Mouse (Mus musculus) forebrain, embryonic 12.5 days (tissue): ENCODE results near the gene 1700001J03Rik. TPM values are rescaled to one million over a fixed set of nuclear protein-coding genes. Genes with fewer than 3 reads are reported as not detected.
A peak's percentile ranks its signal among the peaks of the same experiment; 100 is the strongest.
"Not testable (repeated sequence)": the region's sequence is repeated elsewhere in the genome, so short reads cannot be mapped to it uniquely, and the experiment has no call there.

ENCODE experiments used
- ATAC-seq: fragments of 200-750 bp; cut with Nextera tagmentation; 2 replicates; pipeline ENCODE4 v1.8.0; 2017; ENCODE audit warnings: moderate TSS enrichment; ENCODE audit not compliant: low FRiP score
- H3K27ac ChIP-seq: fragments of 300-500 bp; sonication (generic); 2 replicates; pipeline ENCODE4 v1.5.1; 2016; ENCODE audit warnings: mild to moderate bottlenecking
- H3K27me3 ChIP-seq: fragments of 300-500 bp; sonication (generic); 2 replicates; pipeline ENCODE4 v1.6.1; 2016; ENCODE audit warnings: mild to moderate bottlenecking
- H3K36me3 ChIP-seq: fragments of 300-500 bp; sonication (generic); replicated peaks from 2 replicates; pipeline ENCODE4 v1.6.1; 2016; ENCODE audit warnings: mild to moderate bottlenecking
- H3K4me1 ChIP-seq: fragments of 300-500 bp; sonication (generic); 2 replicates; pipeline ENCODE4 v1.6.1; 2016
- H3K4me2 ChIP-seq: fragments of 300-500 bp; sonication (generic); 2 replicates; pipeline ENCODE4 v1.6.1; 2016; ENCODE audit warnings: mild to moderate bottlenecking, moderate library complexity
- H3K4me3 ChIP-seq: fragments of 300-500 bp; sonication (generic); replicated peaks from 2 replicates; pipeline ENCODE4 v1.5.1; 2016; ENCODE audit warnings: mild to moderate bottlenecking
- H3K9ac ChIP-seq: fragments of 300-500 bp; sonication (generic); 2 replicates; pipeline ENCODE4 v1.6.1; 2016; ENCODE audit warnings: mild to moderate bottlenecking
- H3K9me3 ChIP-seq: fragments of 300-500 bp; sonication (generic); 2 replicates; pipeline ENCODE4 v1.6.1; 2016
- WGBS: fragments of 180-500 bp; shearing (Covaris S2); methylation state at CpG from one replicate; pipeline ENCODE4 v1.1.7; 2016; 5-methylcytosine and 5-hydroxymethylcytosine counted together
- polyA plus RNA-seq: library from polyadenylated mRNA; unstranded; fragments of >200 nt; fragmentation: Nextera tagmentation; extraction: Ambion mirVana; gene quantifications from 2 replicates; pipeline ENCODE4 v1.2.1, GENCODE M21; 2016

Gene 1700001J03Rik
- polyA plus RNA-seq, result not detected in 2 replicates

- H3K36me3 ChIP-seq, H3K4me3 ChIP-seq, ATAC-seq, H3K27ac ChIP-seq, H3K9ac ChIP-seq, H3K4me1 ChIP-seq, H3K4me2 ChIP-seq, H3K9me3 ChIP-seq, H3K27me3 ChIP-seq: not testable (repeated sequence)
- 76% methylated on average over 4 of the region's 4 CpGs for WGBS
Observed at GRCm38 (mm10) chr5:146185204-146185603, at the start of gene 1700001J03Rik. Gene 1700001J03Rik (minus strand): TSS chr5:146185304.

- 75% methylated on average over 1 of the region's 1 CpGs for WGBS
- Histone ChIP-seq H3K9ac (no peak overlapping the region), H3K4me1 (peaks cover 25% of the 10 kb centered on the region), H3K4me3 (no peak overlapping the region), H3K27me3 (no peaks in the 10 kb centered on the region), H3K9me3 (no peaks in the 10 kb centered on the region), H3K4me2 (no peak overlapping the region), H3K36me3 (0 out of 2 replicates have a peak, but pooled peaks cover 4% of the 10 kb centered on the region), H3K27ac (no peak overlapping the region)
- no peak for ATAC-seq
Observed at GRCm38 (mm10) chr5:146234336-146234735, 49.2 kb upstream of the 1700001J03Rik start.

GRCm38 (mm10) chr5:146232816-146233215 is 47.7 kb upstream of the 1700001J03Rik start:
- H3K4me1 ChIP-seq, result peaks cover 25% of the 10 kb centered on the region
- H3K9ac ChIP-seq, result 0 out of 2 replicates have a peak overlapping the region, but pooled peaks have one; percentile 33
- 0 out of 2 replicates have a peak, but pooled peaks cover 4% of the 10 kb centered on the region for H3K36me3 ChIP-seq
- no peak overlapping the region for H3K27ac ChIP-seq
- ATAC-seq, result no peak
- no peaks in the 10 kb centered on the region for H3K9me3 ChIP-seq
- H3K27me3 ChIP-seq, result no peaks in the 10 kb centered on the region
- H3K4me2 ChIP-seq, result peak overlapping the region; percentile 62
- H3K4me3 ChIP-seq, result peak overlapping the region; percentile 95
- WGBS, result 70% methylated on average over 11 of the region's 11 CpGs

GRCm38 (mm10) chr5:146232056-146232675 is 47.1 kb upstream of the 1700001J03Rik start:
- H3K4me3 ChIP-seq, result peak overlapping the region; percentile 95
- H3K27ac ChIP-seq, result no peak overlapping the region
- WGBS, result 37% methylated on average over 6 of the region's 6 CpGs
- H3K27me3 ChIP-seq, result no peaks in the 10 kb centered on the region
- 0 out of 2 replicates have a peak, but pooled peaks cover 1% of the 10 kb centered on the region for H3K36me3 ChIP-seq
- peak overlapping the region; percentile 62 for H3K4me2 ChIP-seq
- peak overlapping the region; percentile 92 for H3K9ac ChIP-seq
- H3K9me3 ChIP-seq, result no peaks in the 10 kb centered on the region
- H3K4me1 ChIP-seq, result peaks cover 24% of the 10 kb centered on the region
- ATAC-seq, result no peak

GRCm38 (mm10) chr5:146231655-146231996 is 46.5 kb upstream of the 1700001J03Rik start:
- Histone ChIP-seq H3K9ac (peak overlapping the region; percentile 92), H3K9me3 (no peaks in the 10 kb centered on the region), H3K4me1 (peaks cover 20% of the 10 kb centered on the region), H3K4me3 (peak overlapping the region; percentile 95), H3K36me3 (no peaks in the 10 kb centered on the region), H3K4me2 (peak overlapping the region; percentile 62), H3K27me3 (no peaks in the 10 kb centered on the region), H3K27ac (peak overlapping the region; percentile 99)
- WGBS, result 0% methylated on average over 19 of the region's 19 CpGs
- ATAC-seq, result peak; percentile 40

GRCm38 (mm10) chr5:146230864-146231654 is 46.0 kb upstream of the 1700001J03Rik start, which contains the start of gene Cdk8:
Gene Cdk8 (plus strand): TSS chr5:146231230.
- no peaks in the 10 kb centered on the region for H3K36me3 ChIP-seq
- peaks cover 20% of the 10 kb centered on the region for H3K4me1 ChIP-seq
- peak within 1 kb of the TSS; percentile 95 for H3K4me3 ChIP-seq
- no peaks in the 10 kb centered on the region for H3K9me3 ChIP-seq
- H3K4me2 ChIP-seq, result peak within 1 kb of the TSS; percentile 62
- peak within 1 kb of the TSS; percentile 92 for H3K9ac ChIP-seq
- H3K27me3 ChIP-seq, result no peaks in the 10 kb centered on the region
- WGBS, result under 1% methylated on average over 96 of the region's 102 CpGs
- peak; percentile 89 for ATAC-seq
- H3K27ac ChIP-seq, result peak within 1 kb of the TSS; percentile 99

- Histone ChIP-seq H3K4me1 (peaks cover 15% of the 10 kb centered on the region), H3K9ac (peak overlapping the region; percentile 92), H3K9me3 (no peaks in the 10 kb centered on the region), H3K36me3 (no peaks in the 10 kb centered on the region), H3K27me3 (no peaks in the 10 kb centered on the region), H3K4me3 (peak overlapping the region; percentile 95), H3K27ac (peak overlapping the region; percentile 99), H3K4me2 (peak overlapping the region; percentile 62)
- WGBS, result 59% methylated on average over 17 of the region's 17 CpGs
- no peak for ATAC-seq
Observed at GRCm38 (mm10) chr5:146229869-146230650, 45.0 kb upstream of the 1700001J03Rik start.

GRCm38 (mm10) chr5:146227496-146227895 is 42.4 kb upstream of the 1700001J03Rik start:
- H3K9me3 ChIP-seq, result no peaks in the 10 kb centered on the region
- H3K9ac ChIP-seq, result no peak overlapping the region
- no peak for ATAC-seq
- no peaks in the 10 kb centered on the region for H3K27me3 ChIP-seq
- no peak overlapping the region for H3K4me3 ChIP-seq
- H3K36me3 ChIP-seq, result no peaks in the 10 kb centered on the region
- H3K4me2 ChIP-seq, result no peak overlapping the region
- 79% methylated on average over 8 of the region's 8 CpGs for WGBS
- H3K27ac ChIP-seq, result no peak overlapping the region
- H3K4me1 ChIP-seq, result peaks cover 5% of the 10 kb centered on the region; the same call in 1 of the 2 replicates

- 93% methylated on average over 5 of the region's 5 CpGs for WGBS
- peaks cover 12% of the 10 kb centered on the region for H3K4me1 ChIP-seq
- no peak overlapping the region for H3K9ac ChIP-seq
- no peak overlapping the region for H3K27ac ChIP-seq
- H3K4me2 ChIP-seq, result no peak overlapping the region
- no peaks in the 10 kb centered on the region for H3K27me3 ChIP-seq
- H3K9me3 ChIP-seq, result no peaks in the 10 kb centered on the region
- no peak overlapping the region for H3K4me3 ChIP-seq
- ATAC-seq, result no peak
- peaks cover 6% of the 10 kb centered on the region; the same call in 1 of the 2 replicates for H3K36me3 ChIP-seq
Observed at GRCm38 (mm10) chr5:146223786-146224185, 38.7 kb upstream of the 1700001J03Rik start.

GRCm38 (mm10) chr5:146221722-146222121 is 36.6 kb upstream of the 1700001J03Rik start:
- H3K9me3 ChIP-seq, result no peaks in the 10 kb centered on the region
- ATAC-seq, result no peak
- peak overlapping the region; percentile 95 for H3K27ac ChIP-seq
- H3K9ac ChIP-seq, result peak overlapping the region; percentile 72
- peak overlapping the region; percentile 65 for H3K4me2 ChIP-seq
- peak overlapping the region; percentile 68 for H3K4me3 ChIP-seq
- no peaks in the 10 kb centered on the region for H3K27me3 ChIP-seq
- 30% methylated on average over 6 of the region's 6 CpGs for WGBS
- H3K4me1 ChIP-seq, result peaks cover 12% of the 10 kb centered on the region
- H3K36me3 ChIP-seq, result peaks cover 19% of the 10 kb centered on the region

- Histone ChIP-seq H3K4me1 (peaks cover 12% of the 10 kb centered on the region), H3K4me2 (peak within 1 kb of the TSS; percentile 65), H3K9me3 (no peaks in the 10 kb centered on the region), H3K4me3 (peak within 1 kb of the TSS; percentile 68), H3K9ac (peak within 1 kb of the TSS; percentile 72), H3K27ac (peak within 1 kb of the TSS; percentile 95), H3K36me3 (peaks cover 22% of the 10 kb centered on the region), H3K27me3 (no peaks in the 10 kb centered on the region)
- WGBS, result under 1% methylated on average over 67 of the region's 67 CpGs
- ATAC-seq, result peak; percentile 100
Observed at GRCm38 (mm10) chr5:146220879-146221714, 36.0 kb upstream of the 1700001J03Rik start, which contains the start of gene Rnf6. Gene Rnf6 (minus strand): TSS chr5:146221555.
